Mouse (Mus musculus) c-Kit-negative CD71-positive TER-119-positive erythroid progenitor cells, embryonic 14.5 days (primary cell): ENCODE measurements around the gene Meioc.

ENCODE experiments used
- DNase-seq: peaks from one replicate; pipeline ENCODE4 v3.0.0-alpha.2; 2013; ENCODE audit warnings: low read depth, low spot score

The Meioc gene

DNA sequence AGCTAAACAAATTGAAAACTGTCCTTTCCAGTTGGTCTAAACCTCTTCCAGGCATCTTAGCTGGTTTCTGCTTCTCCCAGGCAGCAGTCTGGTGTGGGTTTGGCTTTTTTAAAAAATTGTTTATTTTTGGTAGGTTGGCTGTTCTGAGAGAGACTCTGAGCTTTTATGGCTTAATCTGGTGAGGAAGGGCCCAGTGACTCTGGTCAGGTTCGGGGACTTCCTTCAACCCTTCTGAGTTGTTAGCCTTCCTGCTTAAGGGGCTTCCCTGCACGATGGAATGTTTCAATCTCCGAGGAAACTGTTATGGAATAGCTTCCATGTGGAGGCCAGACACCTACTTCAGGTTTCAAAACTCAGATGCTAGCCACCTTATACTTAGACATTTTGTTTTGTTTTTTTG is at the start of gene Meioc:
Gene Meioc (plus strand): TSS at position 301 of the 400 bp plus-strand sequence.
- no peak for DNase-seq

DNA sequence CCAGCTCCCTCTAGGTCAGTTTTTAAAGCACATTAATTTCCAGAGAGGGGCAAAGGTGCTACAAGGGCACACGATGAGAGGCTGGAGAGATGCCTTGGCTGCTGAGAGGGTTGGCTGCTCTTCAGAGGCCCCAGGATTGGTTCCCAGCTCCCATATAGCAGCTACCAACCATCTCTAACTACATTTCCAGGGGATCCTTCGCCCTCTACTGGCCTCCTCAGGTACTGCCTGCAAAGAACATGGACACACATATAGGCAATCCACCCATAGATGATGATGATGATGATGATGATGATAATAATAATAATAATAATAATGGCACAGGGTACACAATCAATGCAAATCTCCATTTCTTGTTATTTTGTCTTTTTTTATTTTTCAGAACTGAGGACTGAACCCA is 44.1 kb upstream of the Meioc start:
- DNase-seq = no peak

DNA sequence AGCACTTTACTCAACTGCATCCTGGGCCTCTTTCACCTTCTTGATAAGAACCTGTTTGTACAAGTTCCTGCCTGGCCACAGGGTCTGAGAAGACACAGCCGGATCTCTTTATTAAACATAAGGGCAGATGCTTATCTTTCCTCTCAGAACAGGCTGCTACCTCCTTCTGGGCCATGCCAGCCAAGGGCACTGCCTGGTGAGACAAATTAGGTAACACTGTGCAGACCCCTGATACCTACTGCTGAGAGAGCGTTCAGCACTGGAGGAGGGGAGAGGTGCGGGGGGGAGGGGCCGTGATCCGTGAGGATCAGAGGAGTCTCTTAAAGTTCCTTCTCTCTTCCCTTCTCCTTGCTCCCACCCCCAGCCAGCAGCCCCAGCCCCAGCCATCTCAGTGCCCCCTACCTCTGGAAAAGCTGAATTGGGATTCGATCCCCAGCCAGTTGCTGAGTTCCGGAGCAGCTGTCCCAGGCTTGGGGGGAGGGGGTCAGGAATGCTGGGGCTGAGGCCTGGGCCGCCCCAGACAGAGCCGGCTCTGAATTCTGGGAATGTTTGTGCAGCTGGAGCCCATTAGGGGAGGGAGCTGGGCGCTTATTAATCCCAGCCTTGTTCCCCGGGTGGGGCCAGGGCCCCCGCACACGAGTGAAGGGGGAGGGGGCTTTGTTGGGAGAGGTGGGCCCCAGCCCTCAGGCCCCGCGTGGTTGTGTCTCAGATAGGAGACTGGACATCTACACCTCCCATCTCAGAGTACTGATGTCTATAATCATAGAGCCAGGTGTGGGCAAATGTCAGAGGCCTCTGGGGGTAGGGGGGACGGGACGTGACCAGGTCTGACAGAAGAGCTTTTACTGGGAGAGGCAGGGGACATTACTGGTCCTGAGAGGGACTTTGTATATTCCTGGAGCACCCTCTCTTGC is 39.4 kb upstream of the Meioc start:
- DNase-seq = no peak

DNA sequence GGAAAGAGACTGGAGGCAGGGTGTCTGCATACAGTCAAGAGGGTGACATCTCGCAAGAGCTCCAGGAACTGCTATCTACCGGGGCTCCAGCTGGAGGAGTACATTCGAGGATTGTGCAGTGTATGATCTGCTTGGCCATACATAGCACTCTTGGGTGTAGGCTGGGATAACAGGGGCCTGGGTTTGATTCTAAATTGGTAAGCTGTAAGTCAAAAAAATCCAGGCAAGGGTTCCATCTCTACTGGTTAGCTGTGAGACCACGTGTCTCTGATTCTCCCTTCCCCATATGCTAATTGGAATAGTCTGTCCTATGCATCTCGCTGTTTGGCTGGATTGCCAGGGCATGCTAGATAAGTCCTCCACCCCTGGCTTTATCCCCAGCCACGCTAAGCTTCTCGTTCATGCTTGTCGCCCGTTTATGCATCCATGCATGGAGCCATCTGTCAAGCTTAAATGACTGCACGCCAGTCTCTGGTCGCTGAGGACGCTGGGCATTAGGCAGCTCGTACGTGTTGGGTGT is 38.6 kb upstream of the Meioc start:
- DNase-seq = no peak

DNA sequence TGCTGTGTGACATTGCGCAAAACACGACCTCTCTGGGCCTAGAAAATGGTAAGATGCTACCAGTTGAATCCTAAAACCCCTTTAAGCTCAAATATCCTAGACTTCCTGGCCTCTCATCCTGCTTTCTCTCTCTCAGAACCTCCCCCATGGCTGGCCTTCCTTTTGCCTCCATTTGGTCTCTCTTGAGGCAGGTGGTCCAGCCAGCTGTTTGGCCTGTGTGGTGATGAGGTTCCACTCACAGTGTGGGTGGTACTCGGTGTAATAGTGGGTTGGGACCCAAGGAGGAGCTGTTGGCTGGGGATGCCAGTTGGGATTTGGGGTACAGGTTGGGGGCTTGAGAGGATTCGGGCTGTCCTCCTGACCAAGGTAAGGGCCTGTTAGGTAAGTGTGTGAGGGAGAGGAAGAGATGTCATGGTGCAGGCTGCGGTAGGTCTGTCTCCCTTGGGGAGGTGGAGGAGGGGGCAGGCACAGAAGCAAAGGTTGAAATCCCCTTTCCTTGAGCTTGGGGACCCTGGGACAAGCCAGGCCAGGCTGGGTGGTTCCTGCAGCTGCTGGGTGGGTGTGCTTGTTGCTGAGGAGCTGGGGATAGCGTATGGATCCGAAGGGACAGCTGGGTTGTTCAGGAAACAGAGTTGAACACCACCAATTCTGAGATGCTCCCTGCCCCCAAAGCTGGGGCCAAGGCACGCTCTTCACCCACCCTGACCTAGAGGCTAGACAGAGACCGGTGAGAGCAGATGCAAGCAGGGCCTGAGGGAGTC is 36.2 kb upstream of the Meioc start:
- DNase-seq = no peak

DNA sequence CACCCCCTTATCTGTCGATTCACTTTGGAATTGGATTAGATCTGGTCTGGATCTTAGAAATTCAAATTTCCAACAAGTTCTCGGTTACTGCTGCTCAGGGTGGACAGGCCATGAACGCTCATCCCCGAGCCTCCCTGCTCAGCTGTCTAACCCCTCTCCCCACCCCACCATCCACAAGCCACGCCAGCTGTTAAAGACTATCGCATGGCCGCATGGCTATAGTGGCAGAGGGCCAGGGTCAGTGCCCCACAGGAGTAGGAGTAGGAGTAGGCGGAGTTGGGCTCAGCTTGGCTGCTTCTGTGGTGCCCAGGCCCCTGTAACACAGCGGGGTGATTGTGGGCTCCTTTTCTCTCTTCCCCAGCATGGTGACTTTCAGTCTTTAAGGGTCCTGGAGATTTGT is 35.0 kb upstream of the Meioc start:
- no peak for DNase-seq

DNA sequence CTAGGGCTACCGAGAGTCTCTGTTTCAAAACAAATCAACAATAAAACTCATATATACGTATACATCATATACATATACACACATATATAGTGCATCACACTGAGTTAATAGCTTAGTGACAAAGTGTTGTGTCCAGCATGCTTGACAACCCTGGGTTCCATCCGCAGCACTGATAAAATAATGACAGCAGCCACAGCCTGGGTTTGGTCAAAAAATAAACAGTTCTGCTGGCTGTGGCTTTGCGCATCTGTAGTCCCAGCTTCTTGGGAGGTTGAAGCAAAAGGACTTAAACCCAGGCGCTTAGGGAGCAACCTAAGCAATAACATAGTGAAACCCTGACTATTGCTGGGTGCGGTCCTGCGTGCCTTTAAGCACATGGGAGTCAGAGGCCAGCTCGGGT is 34.1 kb upstream of the Meioc start:
- DNase-seq = no peak

DNA sequence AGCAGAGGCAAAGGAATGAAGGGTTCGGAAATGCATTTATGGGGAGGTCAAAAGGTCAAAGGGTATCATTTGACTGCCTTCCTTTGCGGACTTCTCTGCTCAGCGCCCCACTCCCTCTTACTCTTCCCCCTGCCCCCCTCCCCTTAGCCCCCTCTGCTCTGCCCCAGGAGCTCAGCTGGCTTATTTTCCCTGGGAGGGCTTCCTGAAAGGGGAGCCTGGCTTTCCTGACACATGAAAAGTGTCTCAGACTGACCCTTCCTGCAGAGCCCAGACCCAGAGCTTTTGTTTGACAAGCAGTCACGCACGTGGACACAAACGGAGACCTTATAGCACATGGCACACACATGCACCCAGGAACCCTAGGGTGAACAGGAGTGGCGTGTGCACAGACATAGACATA is 32.8 kb upstream of the Meioc start:
- no peak for DNase-seq

DNA sequence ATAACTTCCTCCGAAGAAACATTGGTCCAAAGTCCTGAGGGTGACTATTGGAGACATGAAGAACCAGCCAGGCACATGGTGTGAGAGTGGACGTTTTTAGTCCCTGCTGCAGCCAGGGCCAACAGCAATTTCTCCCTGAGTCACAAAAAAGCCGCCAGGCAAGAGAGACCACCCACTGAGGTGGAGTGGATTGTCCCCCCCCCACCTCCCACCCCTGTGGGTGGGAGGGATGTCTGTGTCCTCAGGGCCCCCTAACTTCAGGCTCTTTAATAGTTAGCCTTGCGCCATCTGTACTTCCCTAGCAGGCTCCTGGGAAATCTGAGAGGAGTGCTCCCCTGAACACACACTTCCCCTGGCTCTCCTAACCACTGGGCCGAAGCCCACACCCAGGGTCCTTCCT is 32.3 kb upstream of the Meioc start:
- DNase-seq = no peak

DNA sequence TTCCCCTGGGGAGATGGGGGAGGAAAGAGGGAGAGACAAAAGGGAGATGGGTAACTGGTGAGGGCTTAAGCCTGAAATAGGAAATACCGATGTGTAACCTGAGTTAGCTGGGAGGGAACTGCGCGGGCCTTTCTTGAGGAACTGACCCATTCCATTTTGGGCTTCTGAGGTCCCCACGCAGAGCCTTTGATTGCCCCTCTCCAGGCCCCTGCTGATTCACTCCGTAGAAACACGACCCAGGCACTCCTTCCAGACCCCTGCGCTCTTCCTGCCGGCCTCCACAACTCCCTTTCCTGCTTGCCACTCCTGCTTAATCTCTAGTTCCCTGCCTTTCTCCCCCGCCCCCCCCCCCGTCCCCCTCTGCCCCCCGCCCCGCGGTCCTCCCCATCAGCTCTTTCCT is 30.8 kb upstream of the Meioc start:
- DNase-seq = no peak

DNA sequence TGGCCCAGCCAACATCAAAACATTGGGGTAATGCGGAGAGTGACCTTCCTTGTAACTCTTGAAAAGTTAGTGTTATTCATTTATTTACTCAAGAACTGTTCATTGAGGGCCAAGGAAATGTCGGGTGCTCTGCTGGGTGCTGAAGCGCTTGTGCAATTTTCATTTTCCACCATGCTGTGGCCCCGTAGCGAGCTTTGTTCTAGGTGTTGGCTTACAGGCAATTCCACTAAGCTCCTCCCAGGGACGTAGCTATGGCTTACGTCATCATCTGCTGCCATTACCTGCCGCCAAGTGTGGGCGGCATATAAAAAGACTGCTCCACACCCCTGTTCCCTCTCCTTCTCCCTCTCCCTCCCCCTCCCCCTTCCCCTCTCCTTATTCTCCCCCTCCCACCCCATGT is 30.1 kb upstream of the Meioc start:
- no peak for DNase-seq

DNA sequence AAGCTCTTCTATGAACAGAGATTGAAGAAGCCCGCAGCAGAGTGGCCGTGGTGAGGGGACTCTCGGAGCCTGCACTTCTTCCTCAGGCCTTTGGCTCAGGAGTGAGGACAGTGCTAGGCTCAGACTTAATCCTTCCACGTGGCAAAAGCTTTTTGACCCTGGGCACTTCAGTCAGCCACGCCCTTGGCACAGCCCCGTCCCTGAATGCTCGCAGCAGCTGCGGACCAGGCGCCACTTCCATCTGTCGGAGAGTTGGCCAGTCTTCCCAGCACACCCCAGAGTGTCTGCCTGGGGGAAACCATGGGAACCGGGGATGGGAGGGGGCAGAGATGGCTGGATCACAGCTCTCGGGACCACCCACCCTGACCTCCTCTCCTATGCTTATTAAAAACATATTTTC is 26.6 kb upstream of the Meioc start:
- no peak for DNase-seq

DNA sequence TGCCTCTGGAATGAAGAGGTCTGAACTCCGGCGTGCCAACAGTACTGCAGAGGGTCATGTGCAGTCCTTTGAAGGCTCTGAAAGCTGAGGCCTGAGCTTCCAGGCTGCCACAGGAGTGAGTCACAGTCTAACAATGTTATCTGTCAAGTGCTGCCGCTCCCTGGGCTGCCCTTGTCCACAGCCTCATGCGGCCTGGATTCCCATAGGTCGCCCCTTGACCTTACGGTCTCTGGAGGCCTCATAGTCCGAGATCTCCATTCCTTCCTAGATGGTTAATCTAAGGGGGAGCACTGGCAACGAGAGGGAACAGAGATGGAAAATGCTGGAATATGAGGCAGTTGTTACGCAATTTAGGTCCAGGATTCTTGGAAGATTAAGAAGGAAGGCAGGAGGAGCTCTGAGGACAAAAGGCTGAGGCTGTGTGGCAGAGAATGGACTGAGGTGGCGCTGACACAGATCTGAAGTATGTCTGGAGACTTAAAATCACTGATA is 19.6 kb upstream of the Meioc start:
- DNase-seq = no peak

DNA sequence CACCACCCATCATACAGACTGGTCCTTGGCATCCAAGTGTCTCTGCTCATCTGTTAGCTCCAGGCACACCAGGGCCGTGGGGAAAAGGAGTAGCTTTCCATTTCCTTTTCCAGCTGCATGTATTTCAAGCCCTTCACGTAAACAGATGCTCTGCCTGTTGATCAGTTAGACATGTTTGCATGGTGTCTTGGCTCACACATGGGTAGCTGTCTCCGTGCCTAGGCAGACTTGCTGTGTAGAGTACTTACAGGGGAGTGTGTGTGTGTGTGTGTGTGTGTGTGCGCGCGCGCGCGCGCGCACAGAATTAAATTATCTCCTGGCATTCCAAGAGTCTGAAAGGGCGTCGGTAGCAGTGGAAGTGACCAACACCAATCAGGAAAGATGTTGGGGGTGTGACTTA is 17.3 kb upstream of the Meioc start:
- no peak for DNase-seq

DNA sequence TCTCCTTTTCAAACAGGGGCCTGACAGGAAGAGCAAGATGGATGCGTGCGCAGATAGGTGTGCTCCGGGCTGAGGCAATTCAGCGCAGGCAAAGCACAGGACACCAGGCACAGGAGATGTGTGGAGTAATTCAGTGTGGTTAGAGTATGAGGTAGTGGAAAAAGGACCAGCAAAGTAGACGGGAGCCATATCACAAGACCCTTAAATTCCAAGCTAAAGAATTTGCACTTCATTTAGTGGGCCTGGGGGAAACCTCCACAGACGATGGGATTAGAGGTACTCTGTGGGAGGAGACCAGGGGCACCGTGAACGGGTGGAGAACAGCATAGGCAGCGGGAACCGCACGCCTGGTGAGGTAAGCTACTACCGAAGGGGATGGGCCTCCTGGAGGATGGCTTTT is 15.6 kb upstream of the Meioc start:
- no peak for DNase-seq

DNA sequence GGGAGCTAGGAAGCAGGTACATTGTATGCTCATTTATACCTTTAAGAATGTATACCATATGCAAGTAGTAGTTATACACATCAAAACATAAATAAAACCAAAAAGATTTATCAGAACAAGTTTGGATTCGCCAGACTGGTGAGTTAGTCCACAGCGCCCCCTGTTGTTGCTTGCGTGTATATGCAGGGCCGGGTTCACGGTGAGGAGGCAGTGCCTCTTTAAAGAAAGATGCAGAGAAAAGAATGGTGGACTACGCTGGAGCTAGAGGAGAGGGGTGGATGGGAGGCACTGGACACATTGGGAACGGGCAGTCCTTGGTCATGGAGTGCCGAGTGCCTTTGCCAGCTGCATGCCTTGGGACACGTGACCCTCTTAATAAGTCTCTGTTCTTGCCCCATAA is 12.1 kb upstream of the Meioc start:
- DNase-seq = peak; percentile 13

DNA sequence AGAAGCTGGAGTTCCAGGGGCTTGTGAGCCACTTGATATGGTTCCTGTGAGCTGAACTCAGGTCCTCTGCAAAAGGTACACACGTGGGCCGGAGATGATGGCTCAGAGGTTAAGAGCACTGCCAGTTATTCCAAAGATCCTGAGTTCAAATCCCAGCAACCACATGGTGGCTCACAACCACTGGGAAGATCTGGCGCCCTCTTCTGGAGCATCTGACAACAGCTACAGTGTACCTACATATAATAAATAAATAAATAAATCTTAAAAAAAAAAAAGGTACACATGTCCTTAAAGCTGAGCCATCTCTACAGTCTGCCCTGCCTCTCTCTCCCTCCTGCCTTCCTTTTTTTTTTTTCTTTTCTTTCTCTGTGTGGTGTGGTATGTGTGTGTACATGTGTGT is 10.7 kb upstream of the Meioc start:
- no peak for DNase-seq

DNA sequence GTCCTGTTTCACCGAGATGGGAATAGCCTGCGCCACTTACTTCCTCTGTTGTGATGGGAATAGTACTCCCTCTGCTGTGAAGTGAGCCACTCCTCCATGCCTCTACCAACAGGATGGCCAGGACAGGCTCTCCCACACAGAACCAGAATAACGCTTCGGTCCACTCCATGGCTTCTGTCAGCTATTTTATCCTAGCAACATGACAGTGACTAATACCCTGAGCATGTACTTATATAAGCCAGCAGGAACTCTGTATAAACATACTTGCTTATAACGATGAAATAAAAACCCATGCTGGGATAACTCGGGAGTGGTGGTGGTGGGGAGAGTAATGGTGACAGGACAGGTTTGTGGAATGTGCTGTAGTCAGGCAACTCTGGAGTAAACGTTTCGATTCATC is 7.6 kb upstream of the Meioc start:
- DNase-seq = no peak

DNA sequence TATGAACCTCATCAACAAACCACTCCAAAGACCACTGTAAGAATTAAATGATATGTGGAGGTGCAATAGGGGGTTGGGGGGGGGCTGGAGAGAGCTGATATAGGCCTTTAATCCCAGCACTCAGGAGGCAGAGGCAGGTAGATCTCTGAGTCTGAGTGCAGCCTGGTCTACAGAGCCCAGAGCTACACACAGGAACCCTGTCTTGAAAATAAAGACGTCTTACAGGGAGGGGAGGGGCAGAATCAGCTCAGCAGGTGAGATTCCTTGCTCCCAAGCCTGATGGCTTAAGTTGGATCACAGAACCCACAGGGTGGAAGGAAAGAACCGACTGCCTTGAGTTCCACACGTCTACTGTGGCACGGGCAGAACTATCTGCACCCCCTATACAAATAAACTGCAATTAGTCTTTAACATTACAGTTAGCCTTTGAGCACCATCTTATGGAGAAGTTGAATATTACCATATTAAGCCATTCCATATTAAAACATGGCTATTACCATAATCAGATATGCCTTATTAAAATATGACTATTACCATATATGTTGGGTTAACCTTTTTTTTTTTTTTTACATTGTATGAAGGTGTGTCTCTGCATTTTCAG is 7.1 kb upstream of the Meioc start:
- DNase-seq = no peak

DNA sequence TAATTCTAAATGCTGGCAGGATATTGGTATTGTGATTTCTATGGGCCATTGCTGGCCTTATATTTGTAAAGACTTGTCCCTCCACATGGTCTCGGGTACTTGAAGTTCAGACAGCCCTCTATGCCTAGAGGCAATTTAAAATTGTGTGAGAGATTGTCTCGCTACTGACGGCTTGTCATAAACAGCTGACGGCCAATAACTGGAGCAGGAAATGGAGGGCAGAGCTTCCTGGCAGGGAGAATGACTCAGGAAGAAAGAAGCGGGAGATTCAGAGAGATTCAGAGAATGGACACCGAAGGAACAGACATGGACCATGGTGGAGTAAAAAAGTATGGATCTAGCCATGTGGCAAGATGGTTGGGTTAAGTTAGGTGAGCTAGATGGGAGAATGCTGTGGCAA is 6.6 kb upstream of the Meioc start:
- no peak for DNase-seq

DNA sequence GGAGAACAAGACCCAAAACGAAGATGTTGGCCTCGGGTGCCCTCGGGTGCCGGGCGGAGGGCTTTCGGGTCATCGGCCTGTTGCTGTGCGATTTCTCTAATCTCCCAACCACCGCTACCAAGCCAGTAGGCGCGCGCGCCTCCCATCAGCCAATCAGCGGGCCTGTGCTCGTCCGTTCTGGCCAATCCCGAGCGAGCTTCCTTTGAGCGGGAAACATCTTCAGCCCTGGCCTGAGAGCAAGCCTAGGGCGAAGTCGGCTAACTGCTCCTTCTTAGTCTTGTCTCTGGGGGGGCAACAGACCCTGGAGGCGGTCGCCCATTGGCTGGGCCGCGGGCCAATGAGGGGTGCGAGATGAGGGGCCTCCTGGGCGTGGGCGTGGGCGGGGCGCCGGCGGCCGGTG is 1.6 kb downstream of the Meioc start:
- DNase-seq = no peak
